Mouse (Mus musculus): ENCODE measurements at regions not wholly inside any gene's neighbourhood (a gene's known extent, or its start where the extent isn't known, plus 50 kb on each side); places are given as distances from the start of the nearest gene placed in this dataset.

DNA sequence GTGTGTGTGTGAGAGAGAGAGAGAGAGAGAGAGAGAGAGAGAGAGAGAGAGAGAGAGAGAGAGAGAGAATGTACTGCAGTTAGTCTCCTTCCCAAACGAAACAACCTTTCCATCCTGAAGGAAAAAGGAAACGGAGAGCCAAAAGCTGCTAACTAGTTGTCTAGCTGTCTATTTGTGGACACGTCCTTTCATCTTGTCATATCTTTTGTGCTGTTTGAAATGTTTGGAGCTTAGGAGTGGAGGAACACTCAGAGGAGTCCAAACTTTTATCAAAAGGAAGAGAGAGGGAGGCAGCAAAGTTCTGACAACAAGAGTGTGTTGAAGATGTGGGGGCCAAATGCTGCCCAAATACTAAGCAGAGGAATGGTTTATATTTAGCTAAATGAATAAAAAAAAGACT, 246.6 kb downstream of the Tmem38b start:
- 65% methylated on average over 3 of the region's 3 CpGs for WGBS
- ATAC-seq, result no peak
- H3K27me3 ChIP-seq (replicated peaks; ENCODE audit: control insufficient read depth, insufficient read depth, low read length), result no peaks in the 10 kb centered on the region
- H3K9me3 ChIP-seq (ENCODE audit: control insufficient read depth), result no peaks in the 10 kb centered on the region
- TF ChIP-seq CTCF (IDR thresholded peaks at IDR 0.05; ENCODE audit: low read depth), result no peak
- no peak overlapping the region for H3K4me3 ChIP-seq (ENCODE audit: low read depth, low read length)
- no peak overlapping the region for H3K4me2 ChIP-seq (replicated peaks; ENCODE audit: low read depth)
- H3K4me1 ChIP-seq (replicated peaks; ENCODE audit: control insufficient read depth, insufficient read depth, low read length), result no peaks in the 10 kb centered on the region
- no peaks in the 10 kb centered on the region for H3K36me3 ChIP-seq (ENCODE audit: control insufficient read depth, insufficient read depth)
- H3K9ac ChIP-seq (ENCODE audit: low read depth, low read length), result no peak overlapping the region
- no peak overlapping the region for H3K27ac ChIP-seq (ENCODE audit: low read depth, low read length)

DNA sequence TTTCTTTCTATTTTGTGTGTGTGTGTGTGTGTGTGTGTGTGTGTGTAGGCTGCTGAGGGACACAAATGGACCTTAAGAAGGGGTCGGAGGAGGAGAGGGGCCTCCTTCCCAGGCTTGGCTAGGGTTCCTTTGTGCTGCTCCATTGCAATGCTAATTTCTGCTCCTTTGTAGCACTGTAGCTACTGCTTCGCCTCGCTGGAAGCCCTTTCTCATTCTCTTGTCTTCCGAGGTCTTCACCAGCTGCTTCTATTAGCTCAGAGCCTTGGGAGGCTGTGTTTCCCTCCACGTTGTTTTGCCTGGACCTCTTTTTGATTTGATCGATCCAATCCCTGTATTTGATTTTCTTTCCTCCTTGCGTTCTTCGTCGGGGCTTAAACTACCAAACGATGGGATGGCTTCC, 247.1 kb downstream of the Tmem38b start:
- no peak overlapping the region for H3K4me2 ChIP-seq (replicated peaks; ENCODE audit: low read depth)
- no peak overlapping the region for H3K27ac ChIP-seq (ENCODE audit: low read depth, low read length)
- 47% methylated on average over 10 of the region's 10 CpGs for WGBS
- no peaks in the 10 kb centered on the region for H3K4me1 ChIP-seq (replicated peaks; ENCODE audit: control insufficient read depth, insufficient read depth, low read length)
- H3K4me3 ChIP-seq (ENCODE audit: low read depth, low read length), result no peak overlapping the region
- TF ChIP-seq CTCF (IDR thresholded peaks at IDR 0.05; ENCODE audit: low read depth), result no peak
- ATAC-seq, result no peak
- H3K27me3 ChIP-seq (replicated peaks; ENCODE audit: control insufficient read depth, insufficient read depth, low read length), result no peaks in the 10 kb centered on the region
- H3K9me3 ChIP-seq (ENCODE audit: control insufficient read depth), result no peaks in the 10 kb centered on the region
- no peak overlapping the region for H3K9ac ChIP-seq (ENCODE audit: low read depth, low read length)
- H3K36me3 ChIP-seq (ENCODE audit: control insufficient read depth, insufficient read depth), result no peaks in the 10 kb centered on the region

DNA sequence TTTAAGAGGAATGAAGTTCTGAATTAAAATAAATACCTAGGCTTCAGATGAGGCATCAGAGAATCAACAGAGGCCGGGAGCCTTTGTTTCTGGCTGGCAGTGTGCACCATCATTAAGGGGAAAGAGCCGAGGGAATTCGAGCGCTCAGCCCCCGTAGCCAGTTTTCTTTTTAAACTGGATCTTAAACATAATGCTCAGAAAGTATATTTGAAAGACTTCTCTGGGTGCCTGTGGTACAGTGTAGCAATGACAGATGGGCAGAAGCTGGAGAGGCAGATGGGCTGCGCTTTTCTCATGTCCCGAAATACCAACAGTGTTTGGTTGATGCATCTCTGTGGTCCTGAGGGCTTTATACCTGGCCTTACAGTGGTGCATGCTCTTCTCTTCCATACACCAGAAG, 247.6 kb downstream of the Tmem38b start:
- Histone ChIP-seq H3K4me1 (replicated peaks; ENCODE audit: control insufficient read depth, insufficient read depth, low read length) (no peaks in the 10 kb centered on the region), H3K27me3 (replicated peaks; ENCODE audit: control insufficient read depth, insufficient read depth, low read length) (no peaks in the 10 kb centered on the region), H3K9ac (ENCODE audit: low read depth, low read length) (no peak overlapping the region), H3K4me2 (replicated peaks; ENCODE audit: low read depth) (no peak overlapping the region), H3K9me3 (ENCODE audit: control insufficient read depth) (no peaks in the 10 kb centered on the region), H3K36me3 (ENCODE audit: control insufficient read depth, insufficient read depth) (no peaks in the 10 kb centered on the region), H3K4me3 (ENCODE audit: low read depth, low read length) (no peak overlapping the region), H3K27ac (ENCODE audit: low read depth, low read length) (no peak overlapping the region)
- WGBS, result 88% methylated on average over 7 of the region's 7 CpGs
- no peak for ATAC-seq
- no peak for TF ChIP-seq CTCF (IDR thresholded peaks at IDR 0.05; ENCODE audit: low read depth)

DNA sequence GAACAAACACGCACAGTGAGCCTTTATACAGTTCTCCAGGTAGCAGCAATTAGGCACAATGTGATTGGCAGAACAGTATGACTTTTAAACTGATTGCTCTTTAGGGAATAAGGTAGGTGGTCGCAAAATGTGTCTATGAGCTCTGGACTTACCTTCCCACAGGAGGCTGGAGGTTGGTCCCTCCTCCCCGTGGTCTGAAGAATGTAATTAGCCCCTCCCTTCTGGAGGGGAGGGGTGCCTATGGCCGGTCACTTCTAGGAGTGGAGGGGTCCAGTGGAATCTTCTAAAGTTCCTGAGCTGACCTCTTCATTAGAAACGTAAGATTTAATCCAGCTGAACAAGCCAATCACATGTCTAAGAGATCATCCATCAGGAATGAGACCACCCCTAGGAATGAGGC, 248.4 kb downstream of the Tmem38b start:
- ATAC-seq, result no peak
- no peaks in the 10 kb centered on the region for H3K4me1 ChIP-seq (replicated peaks; ENCODE audit: control insufficient read depth, insufficient read depth, low read length)
- H3K9ac ChIP-seq (ENCODE audit: low read depth, low read length), result no peak overlapping the region
- no peaks in the 10 kb centered on the region for H3K36me3 ChIP-seq (ENCODE audit: control insufficient read depth, insufficient read depth)
- H3K4me3 ChIP-seq (ENCODE audit: low read depth, low read length), result no peak overlapping the region
- 63% methylated on average over 5 of the region's 5 CpGs for WGBS
- no peaks in the 10 kb centered on the region for H3K9me3 ChIP-seq (ENCODE audit: control insufficient read depth)
- H3K4me2 ChIP-seq (replicated peaks; ENCODE audit: low read depth), result no peak overlapping the region
- no peak overlapping the region for H3K27ac ChIP-seq (ENCODE audit: low read depth, low read length)
- TF ChIP-seq CTCF (IDR thresholded peaks at IDR 0.05; ENCODE audit: low read depth), result no peak
- no peaks in the 10 kb centered on the region for H3K27me3 ChIP-seq (replicated peaks; ENCODE audit: control insufficient read depth, insufficient read depth, low read length)

DNA sequence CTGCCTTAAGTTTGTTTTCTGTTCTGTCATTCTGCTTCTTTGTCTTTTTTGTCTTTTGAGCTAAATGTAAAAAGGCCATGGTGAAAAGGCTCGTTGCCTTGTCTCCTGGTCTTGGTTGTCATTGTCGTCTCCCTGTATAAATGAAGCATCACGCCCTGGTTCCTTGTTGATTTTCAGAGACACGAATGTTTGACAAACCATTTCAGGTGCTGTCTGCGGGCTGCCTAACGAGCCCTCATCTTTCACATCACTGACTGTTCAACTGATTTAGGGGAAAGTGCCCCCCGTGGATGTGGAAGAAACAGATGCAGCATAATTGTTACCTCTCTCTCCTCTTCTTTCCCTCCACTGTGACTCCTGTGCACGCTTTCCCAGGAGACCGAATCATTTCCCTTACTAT, 254.7 kb downstream of the Tmem38b start:
- no peaks in the 10 kb centered on the region for H3K9me3 ChIP-seq (ENCODE audit: control insufficient read depth)
- H3K27ac ChIP-seq (ENCODE audit: low read depth, low read length), result no peak overlapping the region
- no peaks in the 10 kb centered on the region for H3K27me3 ChIP-seq (replicated peaks; ENCODE audit: control insufficient read depth, insufficient read depth, low read length)
- no peak overlapping the region for H3K4me2 ChIP-seq (replicated peaks; ENCODE audit: low read depth)
- H3K4me1 ChIP-seq (replicated peaks; ENCODE audit: control insufficient read depth, insufficient read depth, low read length), result no peaks in the 10 kb centered on the region
- no peak for ATAC-seq
- no peak overlapping the region for H3K4me3 ChIP-seq (ENCODE audit: low read depth, low read length)
- H3K9ac ChIP-seq (ENCODE audit: low read depth, low read length), result no peak overlapping the region
- 75% methylated on average over 9 of the region's 9 CpGs for WGBS
- no peaks in the 10 kb centered on the region for H3K36me3 ChIP-seq (ENCODE audit: control insufficient read depth, insufficient read depth)
- no peak for TF ChIP-seq CTCF (IDR thresholded peaks at IDR 0.05; ENCODE audit: low read depth)

DNA sequence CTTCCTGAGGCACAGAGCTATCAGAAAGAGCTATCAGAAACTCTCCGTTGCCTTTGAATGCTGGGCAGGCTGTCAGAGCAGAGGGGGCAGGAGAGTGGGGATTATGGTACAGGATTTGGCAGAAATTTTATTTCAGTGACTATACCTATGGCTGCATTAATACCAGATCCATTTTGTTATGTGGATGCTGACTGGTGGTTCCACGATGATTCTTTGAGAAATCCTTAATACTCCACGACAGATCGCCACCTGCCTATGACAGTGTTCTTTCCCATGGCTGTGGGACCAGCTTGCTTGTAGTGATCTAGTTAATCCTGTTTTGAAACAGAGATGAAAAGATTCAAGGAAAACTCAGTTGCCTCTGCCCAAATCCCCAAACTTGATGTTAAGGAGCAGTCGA, 255.6 kb downstream of the Tmem38b start:
- no peaks in the 10 kb centered on the region for H3K27me3 ChIP-seq (replicated peaks; ENCODE audit: control insufficient read depth, insufficient read depth, low read length)
- ATAC-seq, result no peak
- WGBS, result 79% methylated on average over 5 of the region's 5 CpGs

DNA sequence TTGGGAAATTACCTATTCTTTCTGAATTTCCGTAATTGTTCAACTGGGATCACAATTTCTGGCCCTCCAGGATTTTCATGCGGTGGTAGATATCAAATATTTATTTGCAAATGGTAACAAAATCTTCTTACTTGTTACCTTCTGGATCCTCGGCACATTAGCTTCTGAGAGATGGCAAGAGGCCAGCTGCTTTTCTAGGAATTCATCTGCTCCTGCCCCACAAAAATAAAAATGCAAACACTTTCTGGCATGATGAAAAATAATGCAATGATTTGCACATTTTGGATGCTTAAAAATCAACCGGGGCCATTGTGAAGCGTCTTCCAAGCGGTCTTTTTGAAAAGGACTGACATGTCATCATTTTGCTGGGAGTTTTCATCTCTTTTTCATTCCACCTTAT, 258.9 kb downstream of the Tmem38b start:
- no peak overlapping the region for H3K4me2 ChIP-seq (replicated peaks; ENCODE audit: low read depth)
- no peak for TF ChIP-seq CTCF (IDR thresholded peaks at IDR 0.05; ENCODE audit: low read depth)
- no peak for ATAC-seq
- no peak overlapping the region for H3K4me3 ChIP-seq (ENCODE audit: low read depth, low read length)
- H3K27me3 ChIP-seq (replicated peaks; ENCODE audit: control insufficient read depth, insufficient read depth, low read length), result no peaks in the 10 kb centered on the region
- no peaks in the 10 kb centered on the region for H3K9me3 ChIP-seq (ENCODE audit: control insufficient read depth)
- H3K4me1 ChIP-seq (replicated peaks; ENCODE audit: control insufficient read depth, insufficient read depth, low read length), result no peaks in the 10 kb centered on the region
- H3K36me3 ChIP-seq (ENCODE audit: control insufficient read depth, insufficient read depth), result no peaks in the 10 kb centered on the region
- H3K27ac ChIP-seq (ENCODE audit: low read depth, low read length), result no peak overlapping the region
- 88% methylated on average over 6 of the region's 6 CpGs for WGBS
- no peak overlapping the region for H3K9ac ChIP-seq (ENCODE audit: low read depth, low read length)

More for the DNA sequence above, 255.6 kb downstream of the Tmem38b start:
- TF ChIP-seq CTCF (IDR thresholded peaks at IDR 0.05; ENCODE audit: low read depth), result no peak
- H3K9ac ChIP-seq (ENCODE audit: low read depth, low read length), result no peak overlapping the region
- H3K9me3 ChIP-seq (ENCODE audit: control insufficient read depth), result no peaks in the 10 kb centered on the region
- H3K27ac ChIP-seq (ENCODE audit: low read depth, low read length), result no peak overlapping the region
- no peaks in the 10 kb centered on the region for H3K36me3 ChIP-seq (ENCODE audit: control insufficient read depth, insufficient read depth)
- H3K4me1 ChIP-seq (replicated peaks; ENCODE audit: control insufficient read depth, insufficient read depth, low read length), result no peaks in the 10 kb centered on the region
- H3K4me3 ChIP-seq (ENCODE audit: low read depth, low read length), result no peak overlapping the region
- no peak overlapping the region for H3K4me2 ChIP-seq (replicated peaks; ENCODE audit: low read depth)
